Mouse (Mus musculus) neural tube, embryonic 14.5 days (tissue): ENCODE measurements around the gene Dsp. TPM values are rescaled to one million over a fixed set of nuclear protein-coding genes. Genes with fewer than 3 reads are reported as not detected.
A peak's percentile ranks its signal among the peaks of the same experiment; 100 is the strongest.

ENCODE experiments used
- ATAC-seq: fragments of 200-750 bp; cut with Nextera tagmentation; 2 replicates; pipeline ENCODE4 v1.8.0; 2017; ENCODE audit warnings: low read depth, mild to moderate bottlenecking, moderate TSS enrichment, moderate library complexity
- H3K27ac ChIP-seq: fragments of 300-500 bp; sonication (generic); 2 replicates; pipeline ENCODE4 v1.5.1; 2014; ENCODE audit warnings: low read depth, mild to moderate bottlenecking, control low read depth, low read length, moderate library complexity, mixed read lengths
- H3K27me3 ChIP-seq: fragments of 300-500 bp; sonication (generic); 2 replicates; pipeline ENCODE4 v1.6.1; 2014; ENCODE audit warnings: low read length; ENCODE audit not compliant: control insufficient read depth, insufficient read depth
- H3K36me3 ChIP-seq: fragments of 300-500 bp; sonication (generic); 2 replicates; pipeline ENCODE4 v1.6.1; 2014; ENCODE audit warnings: low read length, mixed read lengths; ENCODE audit not compliant: control insufficient read depth, insufficient read depth
- H3K4me1 ChIP-seq: fragments of 300-500 bp; sonication (generic); 2 replicates; pipeline ENCODE4 v1.6.1; 2014; ENCODE audit warnings: low read length; ENCODE audit not compliant: control insufficient read depth, insufficient read depth
- H3K4me2 ChIP-seq: fragments of 300-500 bp; sonication (generic); 2 replicates; pipeline ENCODE4 v1.6.1; 2014; ENCODE audit warnings: mild to moderate bottlenecking, low read depth, low read length, control low read depth
- H3K4me3 ChIP-seq: fragments of 300-500 bp; sonication (generic); 2 replicates; pipeline ENCODE4 v1.5.1; 2014; ENCODE audit warnings: low read depth, low read length, control low read depth, mixed read lengths
- H3K9ac ChIP-seq: fragments of 300-500 bp; sonication (generic); replicated peaks from 2 replicates; pipeline ENCODE4 v1.6.1; 2014; ENCODE audit warnings: low read depth, mild to moderate bottlenecking, control low read depth, low read length, mixed read lengths
- H3K9me3 ChIP-seq: fragments of 300-500 bp; sonication (generic); 2 replicates; pipeline ENCODE4 v1.6.1; 2016; ENCODE audit warnings: low read length; ENCODE audit not compliant: control insufficient read depth
- WGBS: fragments of 180-500 bp; shearing (Covaris S2); extraction: QIAGEN DNeasy Blood & Tissue Kit; methylation state at CpG from one replicate; pipeline ENCODE4 v1.1.7; 2014; 5-methylcytosine and 5-hydroxymethylcytosine counted together
- polyA plus RNA-seq: library from polyadenylated mRNA; unstranded; fragments of >200 nt; fragmentation: Nextera tagmentation; extraction: Ambion mirVana; gene quantifications from 2 replicates; pipeline ENCODE4 v1.2.1, GENCODE M21; 2014

Dsp gene
- polyA plus RNA-seq, 1 experiment from 2014 or later: 0.15 TPM

DNA sequence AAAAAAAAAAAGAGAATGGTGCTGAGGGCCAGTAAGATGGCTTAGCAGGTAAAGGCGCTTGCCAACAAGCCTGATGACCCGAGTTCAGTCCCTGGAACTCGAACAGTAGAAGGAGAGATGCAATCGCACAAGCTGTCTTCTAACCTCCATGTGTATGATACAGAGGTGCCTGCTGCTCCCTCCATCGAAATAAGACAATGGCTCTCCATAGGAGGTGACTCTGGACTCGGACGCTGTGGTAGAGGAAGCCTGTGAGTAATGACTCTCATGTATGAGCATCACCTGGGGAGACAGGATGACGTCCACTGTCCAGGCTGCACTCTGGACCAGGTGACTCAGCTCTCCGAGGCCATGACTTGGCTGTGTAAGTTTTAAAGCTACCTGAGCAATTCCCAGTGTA lies 21.0 kb upstream of the Dsp start:
- Histone ChIP-seq H3K27me3 (no peaks in the 10 kb centered on the region), H3K4me2 (no peak overlapping the region), H3K9me3 (no peaks in the 10 kb centered on the region), H3K4me1 (no peaks in the 10 kb centered on the region), H3K9ac (no peak overlapping the region), H3K4me3 (no peak overlapping the region), H3K36me3 (no peaks in the 10 kb centered on the region), H3K27ac (no peak overlapping the region)
- ATAC-seq: no peak
- 86% methylated on average over 9 of the region's 9 CpGs for WGBS

DNA sequence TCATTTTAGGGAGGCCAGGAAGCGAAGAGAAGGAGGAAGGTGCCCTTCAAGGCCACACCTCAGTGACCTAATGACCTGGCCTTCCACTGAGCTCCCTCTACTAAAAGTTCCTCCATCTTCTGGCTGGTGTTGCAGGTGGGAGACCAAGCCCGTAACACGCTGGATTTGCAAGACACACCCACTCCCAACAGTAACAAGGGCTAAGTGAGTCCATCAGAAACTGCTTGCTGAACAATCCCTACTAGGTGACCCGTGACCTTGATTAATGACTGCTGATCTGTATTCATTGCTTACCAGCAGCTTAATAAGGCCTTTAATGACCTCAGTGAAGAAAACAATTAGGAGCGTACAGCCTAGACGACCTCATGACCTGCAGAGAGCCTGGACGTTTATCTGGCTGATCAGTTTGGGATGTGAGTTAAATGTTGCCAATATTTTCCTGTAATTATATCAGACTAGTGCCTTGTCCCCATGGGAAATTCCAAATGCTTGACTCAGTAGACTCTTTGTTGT lies 18.0 kb upstream of the Dsp start:
- no peak overlapping the region for H3K4me2 ChIP-seq
- no peaks in the 10 kb centered on the region for H3K9me3 ChIP-seq
- no peak for ATAC-seq
- H3K27ac ChIP-seq: no peak overlapping the region
- no peak overlapping the region for H3K4me3 ChIP-seq
- no peaks in the 10 kb centered on the region for H3K36me3 ChIP-seq
- no peak overlapping the region for H3K9ac ChIP-seq
- no peaks in the 10 kb centered on the region for H3K4me1 ChIP-seq
- H3K27me3 ChIP-seq: no peaks in the 10 kb centered on the region
- WGBS: 51% methylated on average over 7 of the region's 7 CpGs

- Histone ChIP-seq H3K4me2 (no peak overlapping the region), H3K36me3 (no peaks in the 10 kb centered on the region), H3K9ac (no peak overlapping the region), H3K4me3 (no peak overlapping the region), H3K27me3 (no peaks in the 10 kb centered on the region), H3K9me3 (no peaks in the 10 kb centered on the region), H3K4me1 (no peaks in the 10 kb centered on the region), H3K27ac (no peak overlapping the region)
- no peak for ATAC-seq
- whole genome bisulfite sequencing: 70% methylated on average over 1 of the region's 1 CpGs
Observed at GRCm38 (mm10) chr13:38140521-38140920, 10.6 kb upstream of the Dsp start.

DNA sequence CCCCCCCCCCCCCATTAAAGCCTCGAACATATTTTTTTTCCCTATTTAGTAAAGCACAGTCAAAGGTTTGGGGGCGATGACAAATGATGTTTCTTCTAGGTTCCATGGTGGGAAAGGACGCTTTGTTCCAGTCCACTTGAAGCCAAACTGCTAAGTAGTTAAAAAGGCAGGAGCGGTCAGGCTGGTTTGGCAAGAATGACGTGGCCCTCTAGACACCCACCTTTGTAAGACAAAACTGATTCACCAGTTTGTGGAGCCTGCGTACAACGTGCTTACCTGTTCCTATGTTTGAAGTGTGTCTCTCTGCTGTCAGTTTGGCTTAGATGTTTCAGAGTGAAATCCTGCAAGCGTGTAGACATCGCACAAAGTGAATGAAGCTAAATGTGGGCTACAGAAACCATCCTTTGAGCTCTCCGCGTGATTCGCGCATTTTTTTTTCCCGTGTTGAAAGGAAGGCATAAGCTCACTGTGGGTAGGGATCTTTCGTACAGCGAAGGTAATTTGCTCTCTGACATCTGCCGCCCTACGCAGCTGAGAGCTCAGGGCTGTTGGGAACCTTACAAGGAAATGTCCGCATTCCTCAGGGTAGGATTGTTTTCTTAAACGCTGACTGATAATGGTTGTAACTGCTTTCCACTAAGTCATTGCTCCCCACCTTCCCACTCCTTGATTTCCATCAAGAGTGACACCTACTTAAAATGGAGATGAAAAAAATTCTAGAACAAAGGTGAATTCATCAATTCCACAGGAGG lies 6.0 kb upstream of the Dsp start:
- no peaks in the 10 kb centered on the region for H3K9me3 ChIP-seq
- H3K4me2 ChIP-seq: no peak overlapping the region
- H3K4me3 ChIP-seq: no peak overlapping the region
- no peaks in the 10 kb centered on the region for H3K36me3 ChIP-seq
- H3K27ac ChIP-seq: no peak overlapping the region
- WGBS: 14% methylated on average over 20 of the region's 20 CpGs
- peaks cover 9% of the 10 kb centered on the region for H3K27me3 ChIP-seq
- no peaks in the 10 kb centered on the region for H3K4me1 ChIP-seq
- no peak overlapping the region for H3K9ac ChIP-seq
- no peak for ATAC-seq

DNA sequence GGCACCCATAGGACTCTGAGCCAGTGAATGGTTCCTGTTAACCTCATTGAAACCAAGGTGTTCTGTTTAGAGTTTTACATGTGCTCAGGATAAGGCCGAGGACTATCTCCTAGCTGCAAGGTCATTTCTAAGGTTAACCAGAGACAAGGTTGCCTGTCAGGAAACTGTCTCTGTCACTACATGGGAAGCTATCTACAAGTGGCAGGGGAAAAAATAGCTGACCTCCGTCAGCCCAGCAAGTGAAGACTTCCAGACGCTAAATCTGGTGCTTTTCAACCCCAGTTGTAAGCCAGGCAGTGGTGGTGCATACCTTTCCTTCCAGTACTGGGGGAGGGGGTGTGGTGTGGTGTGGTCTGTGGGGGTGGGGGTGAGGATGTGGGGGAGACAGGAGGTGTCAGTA lies 2.7 kb upstream of the Dsp start:
- WGBS: 65% methylated on average over 3 of the region's 3 CpGs
- Histone ChIP-seq H3K36me3 (no peaks in the 10 kb centered on the region), H3K4me2 (no peak overlapping the region), H3K4me3 (no peak overlapping the region), H3K9ac (no peak overlapping the region), H3K9me3 (no peaks in the 10 kb centered on the region), H3K4me1 (peaks cover 10% of the 10 kb centered on the region), H3K27me3 (peaks cover 24% of the 10 kb centered on the region), H3K27ac (no peak overlapping the region)
- no peak for ATAC-seq

DNA sequence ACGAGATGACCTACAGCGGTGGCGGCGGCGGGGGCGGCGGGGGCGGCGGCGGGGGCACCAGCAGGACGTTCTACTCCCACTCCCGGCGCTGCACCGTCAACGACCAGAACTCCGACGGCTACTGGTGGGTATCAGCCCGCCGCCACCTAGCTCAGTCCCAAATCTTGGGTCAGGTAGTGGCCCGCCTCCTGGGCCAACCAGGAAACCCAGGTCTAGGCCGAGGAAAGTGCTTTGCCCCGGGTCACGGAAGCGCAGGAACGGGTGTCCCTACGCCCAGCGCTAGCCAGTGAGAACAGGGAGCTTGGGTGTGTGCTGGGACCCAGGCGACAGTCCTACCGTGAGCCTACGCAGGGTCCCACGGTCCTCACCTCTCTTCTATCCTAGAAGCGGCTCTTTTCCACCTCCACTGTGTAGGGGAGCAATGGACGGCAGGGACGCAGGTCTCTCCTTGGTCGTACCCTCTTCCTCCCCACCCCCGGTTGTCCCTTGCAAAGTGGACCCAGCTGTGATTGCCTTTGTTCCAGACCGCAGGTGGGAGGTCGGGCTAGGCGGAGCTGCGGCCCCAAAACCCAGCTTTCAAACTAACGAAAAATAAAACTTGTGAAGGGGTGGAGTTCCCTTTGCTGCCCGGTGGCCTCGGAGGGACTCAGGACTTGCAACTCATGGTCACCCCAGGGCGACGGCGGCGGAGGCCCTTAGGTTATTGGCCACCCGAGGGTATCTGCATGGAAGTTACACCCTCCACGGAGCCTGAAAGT lies 756 bp downstream of the Dsp start:
- H3K9ac ChIP-seq: no peak overlapping the region
- peaks cover 44% of the 10 kb centered on the region for H3K27me3 ChIP-seq
- peak overlapping the region; percentile 65 for H3K4me2 ChIP-seq
- WGBS: under 1% methylated on average over 46 of the region's 49 CpGs
- peak; percentile 62 for ATAC-seq
- H3K4me1 ChIP-seq: peaks cover 10% of the 10 kb centered on the region
- no peaks in the 10 kb centered on the region for H3K36me3 ChIP-seq
- no peaks in the 10 kb centered on the region for H3K9me3 ChIP-seq
- H3K27ac ChIP-seq: no peak overlapping the region
- peak overlapping the region; percentile 30 for H3K4me3 ChIP-seq

DNA sequence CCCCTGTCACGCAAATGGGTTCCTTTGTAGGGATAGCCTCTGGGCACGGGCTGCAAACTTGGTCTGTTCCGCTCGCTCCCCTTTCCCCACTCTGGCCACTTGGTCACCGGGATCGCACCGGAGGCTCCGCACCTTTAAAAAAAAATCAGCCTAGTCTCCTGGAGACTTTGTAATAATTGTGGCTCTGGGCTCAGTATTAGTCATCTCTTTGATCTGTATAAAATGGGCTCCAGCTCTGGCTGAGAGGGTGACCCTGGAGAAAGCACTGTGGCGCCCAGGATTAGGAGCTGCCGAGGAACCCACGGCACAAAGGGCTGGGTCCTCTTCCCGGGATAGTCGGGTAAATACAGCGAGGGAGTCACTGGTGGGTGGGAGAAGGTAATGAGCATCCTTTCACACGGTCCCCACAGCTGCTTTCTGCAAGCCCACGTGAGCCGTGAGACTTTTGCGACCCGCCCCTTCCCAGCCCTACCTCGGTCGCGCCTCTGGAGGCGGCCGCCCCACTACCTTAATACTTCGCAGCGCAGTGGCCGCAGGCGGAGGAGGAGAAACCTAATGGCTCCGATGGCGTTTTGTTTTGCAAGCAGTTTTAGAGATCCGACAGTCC lies 1.4 kb downstream of the Dsp start:
- peak; percentile 52; the same call in 1 of the 2 replicates for ATAC-seq
- Histone ChIP-seq H3K4me2 (peak overlapping the region; percentile 65), H3K27me3 (peaks cover 45% of the 10 kb centered on the region), H3K9ac (no peak overlapping the region), H3K27ac (no peak overlapping the region), H3K9me3 (no peaks in the 10 kb centered on the region), H3K36me3 (no peaks in the 10 kb centered on the region), H3K4me3 (0 out of 2 replicates have a peak overlapping the region, but pooled peaks have one; percentile 7), H3K4me1 (peaks cover 10% of the 10 kb centered on the region)
- WGBS: under 1% methylated on average over 31 of the region's 31 CpGs

- H3K4me2 ChIP-seq: no peak overlapping the region
- no peak overlapping the region for H3K9ac ChIP-seq
- 10% methylated on average over 2 of the region's 2 CpGs for WGBS
Observed at GRCm38 (mm10) chr13:38155523-38155922, 4.4 kb downstream of the Dsp start.

GRCm38 (mm10) chr13:38157635-38158034 lies 6.5 kb downstream of the Dsp start:
- no peak overlapping the region for H3K4me3 ChIP-seq
- no peak overlapping the region for H3K27ac ChIP-seq
- H3K36me3 ChIP-seq: no peaks in the 10 kb centered on the region
- ATAC-seq: no peak
- H3K27me3 ChIP-seq: peaks cover 27% of the 10 kb centered on the region
- no peak overlapping the region for H3K4me2 ChIP-seq
- H3K9ac ChIP-seq: no peak overlapping the region
- H3K9me3 ChIP-seq: no peaks in the 10 kb centered on the region
- no peaks in the 10 kb centered on the region for H3K4me1 ChIP-seq
- WGBS: 32% methylated on average over 6 of the region's 6 CpGs

More at GRCm38 (mm10) chr13:38155523-38155922, 4.4 kb downstream of the Dsp start:
- peaks cover 36% of the 10 kb centered on the region for H3K27me3 ChIP-seq
- ATAC-seq: no peak
- H3K27ac ChIP-seq: no peak overlapping the region
- H3K9me3 ChIP-seq: no peaks in the 10 kb centered on the region
- H3K4me1 ChIP-seq: peaks cover 10% of the 10 kb centered on the region
- H3K4me3 ChIP-seq: no peak overlapping the region
- no peaks in the 10 kb centered on the region for H3K36me3 ChIP-seq
